In the genomic region with DNA sequence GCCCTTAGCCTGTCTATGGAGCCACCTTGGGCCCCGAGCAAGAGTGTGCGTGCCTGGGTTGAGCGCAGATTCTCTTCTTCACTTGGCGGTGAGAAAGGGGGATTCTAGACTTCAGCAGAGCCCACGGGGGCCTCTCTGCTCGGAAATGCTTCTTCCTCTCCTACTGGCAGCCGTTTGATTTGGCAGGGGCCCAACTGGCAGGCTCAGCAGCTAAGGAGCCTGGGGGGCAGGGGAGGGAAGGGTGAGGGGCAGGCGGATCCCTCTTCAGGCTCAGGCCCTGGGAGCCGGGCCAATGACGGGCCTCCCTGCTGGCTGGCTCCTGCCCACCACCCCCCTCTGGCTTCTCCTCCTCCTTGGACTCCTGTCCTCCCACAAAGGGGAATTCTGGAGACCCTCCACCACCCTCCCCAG, we compare ENCODE assay signal across 8 mouse cellular contexts. TPM values are rescaled to one million over a fixed set of nuclear protein-coding genes. Genes with fewer than 3 reads are reported as not detected.
DNase-seq lines count a peak whose midpoint lies in the region; ATAC-seq lines count a peak whose summit lies in the region.

No protein-coding gene starts in this region.

- H3K27ac ChIP-seq in liver, embryonic 12.5 days = peak overlapping the region; percentile 49; the same call in 1 of the 2 replicates
- peak overlapping the region; percentile 69 for H3K27ac ChIP-seq in neural tube, embryonic 15.5 days (replicated peaks)

- peak; percentile 51; the same call in 1 of the 2 replicates for ATAC-seq in liver, embryonic 12.5 days
- ATAC-seq in neural tube, embryonic 15.5 days (ENCODE audit: low FRiP score) = peak; percentile 86

- H3K4me2 ChIP-seq in liver, embryonic 12.5 days = peak overlapping the region; percentile 37
- H3K4me2 ChIP-seq in neural tube, embryonic 15.5 days = peak overlapping the region; percentile 38

- peaks cover 8% of the 10 kb centered on the region for H3K27me3 ChIP-seq in liver, embryonic 12.5 days (replicated peaks)
- H3K27me3 ChIP-seq in neural tube, embryonic 15.5 days (replicated peaks) = no peaks in the 10 kb centered on the region

- DNase-seq in spleen, adult 18-20 months = peak; percentile 30 to 35
- no peak for DNase-seq in spleen, adult 12 weeks (ENCODE audit: low spot score)
- peak; percentile 19 to 67 for DNase-seq in frontal cortex, adult 2 months (ENCODE audit: extremely low spot score in 1 of 2, low spot score in 1 of 2)
- peak; percentile 68 for DNase-seq in heart, postnatal 25 days (ENCODE audit: low spot score)
- peak; percentile 92 to 94 for DNase-seq in kidney, postnatal 4 days
- DNase-seq in thymus, postnatal 25 days = peak; percentile 55

- WGBS in liver, embryonic 12.5 days (ENCODE audit: insufficient replicate concordance) = 18% methylated on average over 10 of the region's 10 CpGs
- WGBS in neural tube, embryonic 15.5 days = 16% methylated on average over 10 of the region's 10 CpGs

- H3K9me3 ChIP-seq in liver, embryonic 12.5 days (replicated peaks) = no peaks in the 10 kb centered on the region
- no peaks in the 10 kb centered on the region for H3K9me3 ChIP-seq in neural tube, embryonic 15.5 days (replicated peaks)

- H3K4me1 ChIP-seq in liver, embryonic 12.5 days = peaks cover 21% of the 10 kb centered on the region; the same call in 1 of the 2 replicates
- H3K4me1 ChIP-seq in neural tube, embryonic 15.5 days = peaks cover 22% of the 10 kb centered on the region

- H3K4me3 ChIP-seq in liver, embryonic 12.5 days = no peak overlapping the region
- 0 out of 2 replicates have a peak overlapping the region, but pooled peaks have one; percentile 4 for H3K4me3 ChIP-seq in neural tube, embryonic 15.5 days (replicated peaks)

- no peak overlapping the region for H3K9ac ChIP-seq in liver, embryonic 12.5 days
- H3K9ac ChIP-seq in neural tube, embryonic 15.5 days (replicated peaks) = no peak overlapping the region; the same call in 1 of the 2 replicates

- H3K36me3 ChIP-seq in liver, embryonic 12.5 days = no peaks in the 10 kb centered on the region
- H3K36me3 ChIP-seq in neural tube, embryonic 15.5 days = no peaks in the 10 kb centered on the region

- intact Hi-C loops in heart, postnatal 25 days (cut with DNase I) = no loop called here

RNA-seq across cellular contexts. Expression of gene Mrps18a, which starts 26.7 kb away (rescaled TPM):
- 94.8 and 106 TPM in 2 replicates for polyA plus RNA-seq in frontal cortex, adult 2 months (2012; rRNA removed)
- 100 to 1,000 TPM; 121 to 134 TPM for total RNA-seq in heart, postnatal 25 days (2021)
- polyA plus RNA-seq in liver, embryonic 12.5 days (2016; fragmentation: Nextera tagmentation; extraction: Ambion mirVana) = 107 and 110 TPM in 2 replicates
- 150 and 154 TPM in 2 replicates for polyA plus RNA-seq in neural tube, embryonic 15.5 days (2015; fragmentation: Nextera tagmentation; extraction: Ambion mirVana)

RNA-seq across cellular contexts. Expression of gene Vegfa, which starts 51.9 kb away (rescaled TPM):
- polyA plus RNA-seq in frontal cortex, adult 2 months (2012; rRNA removed) = 145 and 168 TPM in 2 replicates
- total RNA-seq in heart, postnatal 25 days (2021) = 100 to 1,000 TPM; 257 to 275 TPM
- 3.0 and 3.2 TPM in 2 replicates for polyA plus RNA-seq in liver, embryonic 12.5 days (2016; fragmentation: Nextera tagmentation; extraction: Ambion mirVana)
- 4.1 and 4.8 TPM in 2 replicates for polyA plus RNA-seq in neural tube, embryonic 15.5 days (2015; fragmentation: Nextera tagmentation; extraction: Ambion mirVana)

RNA-seq across cellular contexts. Expression of gene Rsph9, which starts 59.9 kb away (rescaled TPM):
- polyA plus RNA-seq in frontal cortex, adult 2 months (2012; rRNA removed) = 29.9 and 37.9 TPM in 2 replicates
- 1 to 10 TPM; 1.1 to 1.2 TPM for total RNA-seq in heart, postnatal 25 days (2021)
- 0.72 and 1.5 TPM in 2 replicates for polyA plus RNA-seq in liver, embryonic 12.5 days (2016; fragmentation: Nextera tagmentation; extraction: Ambion mirVana)
- 37.9 and 39.3 TPM in 2 replicates for polyA plus RNA-seq in neural tube, embryonic 15.5 days (2015; fragmentation: Nextera tagmentation; extraction: Ambion mirVana)

Comparison
In these comparisons a context has a peak if more than half of its experiments do, and no peak if none do; other contexts are left out.
1. RNA of gene Vegfa, which starts 51.9 kb away (polyA plus RNA-seq): 145 to 168 TPM in frontal cortex, adult 2 months; 4.1 to 4.8 TPM in neural tube, embryonic 15.5 days and 3.0 to 3.2 TPM in liver, embryonic 12.5 days; every median in the first group is over 10 times any median in the second.
2. RNA of gene Rsph9, which starts 59.9 kb away (polyA plus RNA-seq): 37.9 to 39.3 TPM in neural tube, embryonic 15.5 days and 29.9 to 37.9 TPM in frontal cortex, adult 2 months; 0.72 to 1.5 TPM in liver, embryonic 12.5 days; every median in the first group is over 10 times any median in the second.